ENCODE assay signal across 9 mouse cellular contexts in genomic region chr7:140855181-140855580, GRCm38 (mm10). TPM values are rescaled to one million over a fixed set of nuclear protein-coding genes. Genes with fewer than 3 reads are reported as not detected.
DNase-seq lines count a peak whose midpoint lies in the region; ATAC-seq and TF ChIP-seq lines count a peak whose summit lies in the region.
"Had no signal": no experiment of that assay in that cellular context is flagged by ENCODE, and none has a peak within 500 bp of the region (broad histone marks: within the 10 kb centered on the region; RNA-seq: fewer than 3 reads in every experiment).

No protein-coding gene starts in this region.

- no peak for TF ChIP-seq POLR2A in cerebellum, adult 2 months (IDR thresholded peaks at IDR 0.05; ENCODE audit: borderline replicate concordance, insufficient read depth, low read length)
- no peak for TF ChIP-seq POLR2A in limb, embryonic 14.5 days (IDR thresholded peaks at IDR 0.05; ENCODE audit: borderline replicate concordance, extremely low read depth, insufficient read depth, insufficient read length)

- no peak overlapping the region for H3K27ac ChIP-seq in cerebellum, adult 2 months (ENCODE audit: insufficient read depth, low read length)
- H3K27ac ChIP-seq in limb, embryonic 14.5 days (replicated peaks; ENCODE audit: low read depth, low read length): no peak overlapping the region
- H3K27ac ChIP-seq in stomach, embryonic 14.5 days (ENCODE audit: low read length): no peak overlapping the region

- peak overlapping the region; percentile 85 for H3K9ac ChIP-seq in limb, embryonic 14.5 days (ENCODE audit: low read depth, low read length, severe bottlenecking)
- peak overlapping the region; percentile 88 for H3K9ac ChIP-seq in stomach, embryonic 14.5 days (replicated peaks; ENCODE audit: low read depth, low read length)

- ATAC-seq in megakaryocyte, adult 5-6 weeks (ENCODE audit: poor library complexity, severe bottlenecking): no peak
- ATAC-seq in limb, embryonic 14.5 days (ENCODE audit: low FRiP score, low read depth): no peak
- no peak for ATAC-seq in stomach, embryonic 14.5 days (ENCODE audit: insufficient number of reproducible peaks, insufficient read depth, low FRiP score, low read depth)
- no peak for ATAC-seq in granulocyte monocyte progenitor cell, adult 5-6 weeks (replicated peaks; ENCODE audit: poor library complexity, severe bottlenecking)

- peak overlapping the region; percentile 86 for H3K4me3 ChIP-seq in cerebellum, adult 2 months (replicated peaks; ENCODE audit: insufficient read depth, low read depth, low read length)
- peak overlapping the region; percentile 100 for H3K4me3 ChIP-seq in megakaryocyte, embryonic 14.5 days (replicated peaks)
- H3K4me3 ChIP-seq in limb, embryonic 14.5 days (replicated peaks; ENCODE audit: low read length): peak overlapping the region; percentile 82
- H3K4me3 ChIP-seq in stomach, embryonic 14.5 days (ENCODE audit: low read depth, low read length): peak overlapping the region; percentile 87

- no peak for TF ChIP-seq CTCF in cerebellum, adult 2 months (IDR thresholded peaks at IDR 0.05; ENCODE audit: borderline replicate concordance, insufficient read depth, low read depth, low read length)

- H3K4me2 ChIP-seq in limb, embryonic 14.5 days (replicated peaks; ENCODE audit: low read depth, low read length, severe bottlenecking): peak overlapping the region; percentile 98
- H3K4me2 ChIP-seq in stomach, embryonic 14.5 days (replicated peaks; ENCODE audit: low read depth, low read length): peak overlapping the region; percentile 99

- H3K4me1 ChIP-seq in cerebellum, adult 2 months (ENCODE audit: control insufficient read depth, insufficient read depth, low read length): peaks cover 17% of the 10 kb centered on the region
- peaks cover 80% of the 10 kb centered on the region for H3K4me1 ChIP-seq in megakaryocyte, embryonic 14.5 days
- peaks cover 19% of the 10 kb centered on the region for H3K4me1 ChIP-seq in limb, embryonic 14.5 days (ENCODE audit: control insufficient read depth, insufficient read depth, low read length)
- peaks cover 13% of the 10 kb centered on the region for H3K4me1 ChIP-seq in stomach, embryonic 14.5 days (ENCODE audit: control insufficient read depth, insufficient read depth, low read length)

- no peaks in the 10 kb centered on the region for H3K27me3 ChIP-seq in cerebellum, adult 2 months (ENCODE audit: control insufficient read depth, insufficient read depth, low read length)
- H3K27me3 ChIP-seq in megakaryocyte, embryonic 14.5 days (replicated peaks): no peaks in the 10 kb centered on the region
- H3K27me3 ChIP-seq in limb, embryonic 14.5 days (ENCODE audit: control insufficient read depth, insufficient read depth, low read length): no peaks in the 10 kb centered on the region
- no peaks in the 10 kb centered on the region for H3K27me3 ChIP-seq in stomach, embryonic 14.5 days (ENCODE audit: control insufficient read depth, insufficient read depth, low read length)

- peaks cover 74% of the 10 kb centered on the region for H3K36me3 ChIP-seq in megakaryocyte, embryonic 14.5 days (replicated peaks; ENCODE audit: low read length)
- H3K36me3 ChIP-seq in limb, embryonic 14.5 days (ENCODE audit: control insufficient read depth, insufficient read depth, low read length): peaks cover 56% of the 10 kb centered on the region
- H3K36me3 ChIP-seq in stomach, embryonic 14.5 days (ENCODE audit: control insufficient read depth, insufficient read depth, low read length): peaks cover 40% of the 10 kb centered on the region

- no peaks in the 10 kb centered on the region for H3K9me3 ChIP-seq in megakaryocyte, embryonic 14.5 days
- H3K9me3 ChIP-seq in limb, embryonic 14.5 days (ENCODE audit: control insufficient read depth, low read length): no peaks in the 10 kb centered on the region
- H3K9me3 ChIP-seq in stomach, embryonic 14.5 days (ENCODE audit: control insufficient read depth, low read depth, low read length): no peaks in the 10 kb centered on the region

- WGBS in cerebellum, adult 2 months: 65% methylated on average over 9 of the region's 9 CpGs
- WGBS in limb, embryonic 14.5 days: 79% methylated on average over 9 of the region's 9 CpGs
- WGBS in stomach, embryonic 14.5 days: 72% methylated on average over 9 of the region's 9 CpGs

- no peak for DNase-seq in cerebellum, adult 2 months
- no peak for DNase-seq in cerebellum, adult 9-10 months
- no peak for DNase-seq in limb, embryonic 14.5 days (ENCODE audit: low spot score)
- DNase-seq in cerebellum, postnatal 4 days (ENCODE audit: low spot score in 2 of 2): no peak
- DNase-seq: kidney, postnatal 4 days had no signal

RNA-seq across cellular contexts. Expression of gene Gm45785, which starts 0.9 kb away (rescaled TPM):
- 0.15 and 0.25 TPM in 2 replicates for polyA plus RNA-seq in cerebellum, adult 2 months (2012; rRNA removed)
- polyA plus RNA-seq in megakaryocyte, embryonic 14.5 days (2012; ENCODE audit: insufficient read depth, low replicate concordance): not detected in 2 replicates
- not detected in 2 replicates for total RNA-seq in megakaryocyte, adult 5-6 weeks (2015)
- total RNA-seq in megakaryocyte, adult 5-6 weeks (2017): not detected in 2 replicates
- polyA plus RNA-seq in limb, embryonic 14.5 days (2012; rRNA removed): 0.12 TPM in 1 of 2 replicates, not detected in the other
- not detected in 2 replicates for polyA plus RNA-seq in limb, embryonic 14.5 days (2014; fragmentation: Nextera tagmentation; extraction: Ambion mirVana)
- polyA plus RNA-seq in stomach, embryonic 14.5 days (2014; fragmentation: Nextera tagmentation; extraction: Ambion mirVana): not detected in 2 replicates
- total RNA-seq in granulocyte monocyte progenitor cell, adult 5-6 weeks (2014; fragmentation: Nextera tagmentation): not detected in 2 replicates
- not detected in 2 replicates for total RNA-seq in granulocyte monocyte progenitor cell, adult 5-6 weeks (2017)

RNA-seq across cellular contexts. Expression of gene Ric8a, which starts 1.6 kb away (rescaled TPM):
- polyA plus RNA-seq in cerebellum, adult 2 months (2012; rRNA removed): 71.1 and 74.7 TPM in 2 replicates
- 57.2 and 112 TPM in 2 replicates for polyA plus RNA-seq in megakaryocyte, embryonic 14.5 days (2012; ENCODE audit: insufficient read depth, low replicate concordance)
- 41.7 and 44.7 TPM in 2 replicates for total RNA-seq in megakaryocyte, adult 5-6 weeks (2015)
- total RNA-seq in megakaryocyte, adult 5-6 weeks (2017): 29.7 and 30.4 TPM in 2 replicates
- polyA plus RNA-seq in limb, embryonic 14.5 days (2012; rRNA removed): 70.3 and 82.0 TPM in 2 replicates
- 74.0 and 78.9 TPM in 2 replicates for polyA plus RNA-seq in limb, embryonic 14.5 days (2014; fragmentation: Nextera tagmentation; extraction: Ambion mirVana)
- polyA plus RNA-seq in stomach, embryonic 14.5 days (2014; fragmentation: Nextera tagmentation; extraction: Ambion mirVana): 65.7 and 72.8 TPM in 2 replicates
- total RNA-seq in granulocyte monocyte progenitor cell, adult 5-6 weeks (2014; fragmentation: Nextera tagmentation): 45.0 and 45.9 TPM in 2 replicates
- 32.6 and 36.2 TPM in 2 replicates for total RNA-seq in granulocyte monocyte progenitor cell, adult 5-6 weeks (2017)

RNA-seq across cellular contexts. Expression of gene Bet1l, which starts 2.2 kb away (rescaled TPM):
- polyA plus RNA-seq in cerebellum, adult 2 months (2012; rRNA removed): 30.8 TPM in 2 replicates
- polyA plus RNA-seq in megakaryocyte, embryonic 14.5 days (2012; ENCODE audit: insufficient read depth, low replicate concordance): 4.0 and 23.4 TPM in 2 replicates
- total RNA-seq in megakaryocyte, adult 5-6 weeks (2015): 12.9 and 13.2 TPM in 2 replicates
- 15.5 and 37.7 TPM in 2 replicates for total RNA-seq in megakaryocyte, adult 5-6 weeks (2017)
- polyA plus RNA-seq in limb, embryonic 14.5 days (2012; rRNA removed): 45.0 and 48.2 TPM in 2 replicates
- 75.1 and 92.8 TPM in 2 replicates for polyA plus RNA-seq in limb, embryonic 14.5 days (2014; fragmentation: Nextera tagmentation; extraction: Ambion mirVana)
- 48.7 and 55.3 TPM in 2 replicates for polyA plus RNA-seq in stomach, embryonic 14.5 days (2014; fragmentation: Nextera tagmentation; extraction: Ambion mirVana)
- 15.2 and 21.9 TPM in 2 replicates for total RNA-seq in granulocyte monocyte progenitor cell, adult 5-6 weeks (2014; fragmentation: Nextera tagmentation)
- total RNA-seq in granulocyte monocyte progenitor cell, adult 5-6 weeks (2017): 20.9 and 21.9 TPM in 2 replicates

RNA-seq across cellular contexts. Expression of gene Odf3, which starts 7.6 kb away (rescaled TPM):
- polyA plus RNA-seq in cerebellum, adult 2 months (2012; rRNA removed): 0.13 TPM in 1 of 2 replicates, not detected in the other
- polyA plus RNA-seq in megakaryocyte, embryonic 14.5 days (2012; ENCODE audit: insufficient read depth, low replicate concordance): 0.13 TPM in 1 of 2 replicates, not detected in the other
- not detected in 2 replicates for total RNA-seq in megakaryocyte, adult 5-6 weeks (2015)
- total RNA-seq in megakaryocyte, adult 5-6 weeks (2017): not detected in 2 replicates
- 0.04 TPM in 2 replicates for polyA plus RNA-seq in limb, embryonic 14.5 days (2012; rRNA removed)
- polyA plus RNA-seq in limb, embryonic 14.5 days (2014; fragmentation: Nextera tagmentation; extraction: Ambion mirVana): not detected in 2 replicates
- not detected in 2 replicates for polyA plus RNA-seq in stomach, embryonic 14.5 days (2014; fragmentation: Nextera tagmentation; extraction: Ambion mirVana)
- total RNA-seq in granulocyte monocyte progenitor cell, adult 5-6 weeks (2014; fragmentation: Nextera tagmentation): not detected in 2 replicates
- not detected in 2 replicates for total RNA-seq in granulocyte monocyte progenitor cell, adult 5-6 weeks (2017)

RNA-seq across cellular contexts. Expression of gene Scgb1c1, which starts 9.8 kb away (rescaled TPM):
- polyA plus RNA-seq in cerebellum, adult 2 months (2012; rRNA removed): not detected in 2 replicates
- 1.1 TPM in 1 of 2 replicates, not detected in the other for polyA plus RNA-seq in megakaryocyte, embryonic 14.5 days (2012; ENCODE audit: insufficient read depth, low replicate concordance)
- total RNA-seq in megakaryocyte, adult 5-6 weeks (2015): not detected in 2 replicates
- not detected in 2 replicates for total RNA-seq in megakaryocyte, adult 5-6 weeks (2017)
- polyA plus RNA-seq in limb, embryonic 14.5 days (2012; rRNA removed): not detected in 2 replicates
- not detected in 2 replicates for polyA plus RNA-seq in limb, embryonic 14.5 days (2014; fragmentation: Nextera tagmentation; extraction: Ambion mirVana)
- polyA plus RNA-seq in stomach, embryonic 14.5 days (2014; fragmentation: Nextera tagmentation; extraction: Ambion mirVana): not detected in 2 replicates
- total RNA-seq in granulocyte monocyte progenitor cell, adult 5-6 weeks (2014; fragmentation: Nextera tagmentation): not detected in 2 replicates
- total RNA-seq in granulocyte monocyte progenitor cell, adult 5-6 weeks (2017): not detected in 2 replicates
